Mouse (Mus musculus): Measurements from ENCODE around the gene Tmem136. TPM values are rescaled to one million over a fixed set of nuclear protein-coding genes. Genes with fewer than 3 reads are reported as not detected.

Tmem136 gene
- polyA plus RNA-seq, 1 experiment from 2014 or later = 0.92 TPM

GRCm38 (mm10) chr9:43094828-43095227 is 21.5 kb downstream of the Tmem136 start:
- H3K4me1 ChIP-seq (ENCODE audit: insufficient read depth) = peaks cover 26% of the 10 kb centered on the region
- 80% methylated on average over 4 of the region's 4 CpGs for WGBS (ENCODE audit: insufficient replicate concordance)
- H3K27me3 ChIP-seq (ENCODE audit: insufficient read depth, low read length) = no peaks in the 10 kb centered on the region
- H3K27ac ChIP-seq (ENCODE audit: low read depth) = no peak overlapping the region
- DNase-seq (no peak), ATAC-seq (no peak)
- H3K9me3 ChIP-seq (ENCODE audit: low read length) = no peaks in the 10 kb centered on the region
- H3K4me3 ChIP-seq (ENCODE audit: low read depth, low read length) = no peak overlapping the region
- no peak for TF ChIP-seq EP300 (IDR thresholded peaks at IDR 0.05; ENCODE audit: low read depth)
- TF ChIP-seq CTCF (IDR thresholded peaks at IDR 0.05; ENCODE audit: low read depth) = no peak
- H3K9ac ChIP-seq (replicated peaks) = no peak overlapping the region
- H3K36me3 ChIP-seq (replicated peaks; ENCODE audit: insufficient read depth, low read length) = no peaks in the 10 kb centered on the region
- H3K4me2 ChIP-seq (ENCODE audit: low read depth, low read length) = no peak overlapping the region

GRCm38 (mm10) chr9:43093803-43094202 is 22.6 kb downstream of the Tmem136 start:
- TF ChIP-seq EP300 (IDR thresholded peaks at IDR 0.05; ENCODE audit: low read depth) (no peak), CTCF (IDR thresholded peaks at IDR 0.05; ENCODE audit: low read depth) (no peak)
- H3K4me3 ChIP-seq (ENCODE audit: low read depth, low read length) = no peak overlapping the region
- no peak for ATAC-seq

DNA sequence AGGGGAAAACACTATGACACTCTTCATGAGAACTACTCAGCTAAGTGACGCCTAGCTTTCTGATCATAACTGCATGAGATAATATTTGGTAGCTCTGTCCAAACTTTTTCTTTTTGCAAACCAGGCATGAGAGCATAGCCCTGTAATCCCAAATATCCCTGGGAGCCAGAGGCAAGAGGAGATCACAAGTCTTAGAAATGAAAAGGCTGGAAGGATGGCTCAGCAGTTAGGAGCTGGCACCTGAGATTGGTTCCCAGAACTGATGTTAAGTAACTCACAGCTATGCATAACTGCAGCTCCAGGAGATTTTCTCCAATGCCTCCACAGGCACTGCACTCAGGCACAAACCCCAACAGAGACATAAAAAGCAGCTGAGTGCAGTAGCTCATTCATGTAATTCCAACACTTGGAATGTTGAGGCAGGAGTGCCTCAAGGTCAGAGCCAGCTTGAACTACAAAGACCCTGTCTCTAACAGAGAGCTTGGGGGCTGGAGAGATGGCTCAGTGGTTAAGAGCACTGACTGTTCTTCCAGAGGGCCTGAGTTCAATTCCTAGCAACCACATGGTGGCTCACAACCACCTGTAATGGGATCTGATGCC is 30.6 kb downstream of the Tmem136 start:
- 88% methylated on average over 1 of the region's 1 CpGs for WGBS (ENCODE audit: insufficient replicate concordance)
- Histone ChIP-seq H3K9me3 (ENCODE audit: low read length) (no peaks in the 10 kb centered on the region), H3K36me3 (replicated peaks; ENCODE audit: insufficient read depth, low read length) (0 out of 2 replicates have a peak, but pooled peaks cover 4% of the 10 kb centered on the region), H3K27me3 (ENCODE audit: insufficient read depth, low read length) (no peaks in the 10 kb centered on the region), H3K9ac (replicated peaks) (no peak overlapping the region), H3K27ac (ENCODE audit: low read depth) (no peak overlapping the region), H3K4me2 (ENCODE audit: low read depth, low read length) (no peak overlapping the region), H3K4me1 (ENCODE audit: insufficient read depth) (peaks cover 10% of the 10 kb centered on the region; the same call in 1 of the 2 replicates), H3K4me3 (ENCODE audit: low read depth, low read length) (no peak overlapping the region)
- DNase-seq (no peak), ATAC-seq (no peak)
- TF ChIP-seq CTCF (IDR thresholded peaks at IDR 0.05; ENCODE audit: low read depth) (no peak), EP300 (IDR thresholded peaks at IDR 0.05; ENCODE audit: low read depth) (no peak)

More at GRCm38 (mm10) chr9:43093803-43094202, 22.6 kb downstream of the Tmem136 start:
- Histone ChIP-seq H3K36me3 (replicated peaks; ENCODE audit: insufficient read depth, low read length) (no peaks in the 10 kb centered on the region), H3K9ac (replicated peaks) (no peak overlapping the region), H3K27me3 (ENCODE audit: insufficient read depth, low read length) (no peaks in the 10 kb centered on the region), H3K9me3 (ENCODE audit: low read length) (no peaks in the 10 kb centered on the region), H3K27ac (ENCODE audit: low read depth) (no peak overlapping the region), H3K4me2 (ENCODE audit: low read depth, low read length) (no peak overlapping the region), H3K4me1 (ENCODE audit: insufficient read depth) (peaks cover 26% of the 10 kb centered on the region)
- WGBS (ENCODE audit: insufficient replicate concordance) = 78% methylated on average over 3 of the region's 3 CpGs
- DNase-seq = no peak

DNA sequence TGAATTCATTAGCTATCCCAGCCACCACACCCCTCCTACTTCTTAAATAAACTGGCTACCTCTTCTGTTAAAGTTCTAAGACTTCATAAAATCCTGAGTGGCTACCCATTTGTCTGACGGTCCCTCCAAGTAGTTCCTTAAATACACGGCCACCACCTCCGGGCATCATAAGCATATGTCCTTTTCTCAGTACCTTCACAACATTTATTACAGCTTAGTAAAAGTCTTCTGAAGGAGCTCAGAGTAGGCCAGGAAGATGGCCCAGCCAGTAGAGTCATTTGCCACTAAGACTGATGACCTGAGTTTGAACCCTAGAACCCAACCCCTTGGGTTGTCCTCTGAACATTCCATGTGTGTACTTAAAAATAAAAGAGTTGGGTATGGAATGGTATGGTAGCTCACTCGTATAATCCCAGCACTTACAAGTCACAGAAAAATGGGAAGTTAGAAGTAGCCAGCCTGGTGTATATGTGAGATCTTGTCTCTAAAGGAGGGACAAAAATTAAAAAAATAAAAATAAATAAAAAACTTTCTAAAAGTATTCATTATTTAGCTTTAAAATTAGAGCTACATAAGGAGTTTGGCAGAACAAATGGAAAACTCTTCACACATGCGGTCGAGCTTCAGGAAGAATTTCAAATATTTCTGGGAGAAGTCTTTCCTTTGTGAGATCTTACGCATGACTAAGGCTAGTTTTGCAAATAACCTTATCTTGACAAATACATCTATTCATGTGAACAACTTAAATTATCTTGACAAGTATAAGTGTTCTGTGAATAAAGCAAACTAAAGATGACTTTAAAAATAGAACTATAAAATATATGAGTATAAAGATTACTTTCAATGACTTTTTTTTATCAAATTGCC is 31.6 kb downstream of the Tmem136 start:
- Histone ChIP-seq H3K27me3 (ENCODE audit: insufficient read depth, low read length) (no peaks in the 10 kb centered on the region), H3K36me3 (replicated peaks; ENCODE audit: insufficient read depth, low read length) (0 out of 2 replicates have a peak, but pooled peaks cover 4% of the 10 kb centered on the region), H3K4me2 (ENCODE audit: low read depth, low read length) (no peak overlapping the region), H3K9me3 (ENCODE audit: low read length) (no peaks in the 10 kb centered on the region), H3K4me1 (ENCODE audit: insufficient read depth) (peaks cover 10% of the 10 kb centered on the region; the same call in 1 of the 2 replicates), H3K9ac (replicated peaks) (no peak overlapping the region), H3K4me3 (ENCODE audit: low read depth, low read length) (no peak overlapping the region), H3K27ac (ENCODE audit: low read depth) (no peak overlapping the region)
- no peak for ATAC-seq
- 76% methylated on average over 7 of the region's 7 CpGs for WGBS (ENCODE audit: insufficient replicate concordance)
- no peak for DNase-seq
- TF ChIP-seq CTCF (IDR thresholded peaks at IDR 0.05; ENCODE audit: low read depth) = no peak
- no peak for TF ChIP-seq EP300 (IDR thresholded peaks at IDR 0.05; ENCODE audit: low read depth)

DNA sequence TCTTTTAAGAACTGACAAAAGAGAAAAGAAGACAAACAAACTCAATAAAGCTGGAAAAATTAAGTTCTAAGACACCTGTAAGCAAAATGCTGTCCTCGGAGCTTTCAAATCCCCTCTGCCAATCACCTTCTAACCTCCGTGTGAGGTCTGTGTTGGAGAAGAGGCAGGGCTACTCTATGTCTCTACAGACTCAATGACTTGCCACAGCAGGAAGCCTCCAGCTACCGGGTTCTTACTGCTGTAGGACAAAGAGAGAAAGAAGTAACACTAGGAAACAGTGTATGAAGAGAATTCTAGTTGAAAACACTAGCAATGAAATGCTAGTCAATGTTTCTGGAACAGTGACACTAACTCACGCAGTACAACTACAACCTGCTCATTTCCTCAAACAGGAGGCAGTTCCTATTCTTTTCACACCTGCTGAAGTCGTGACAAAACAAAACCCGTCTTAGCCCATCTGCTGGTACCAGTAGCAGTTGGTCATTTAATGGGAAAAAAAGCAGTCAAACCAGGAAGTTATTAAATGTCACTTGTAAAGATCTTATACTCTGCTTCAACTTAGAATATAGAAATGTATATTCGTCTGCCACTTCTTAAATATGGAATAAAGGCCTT is 32.8 kb downstream of the Tmem136 start:
- 59% methylated on average over 7 of the region's 7 CpGs for WGBS (ENCODE audit: insufficient replicate concordance)
- 0 out of 2 replicates have a peak, but pooled peaks cover 4% of the 10 kb centered on the region for H3K36me3 ChIP-seq (replicated peaks; ENCODE audit: insufficient read depth, low read length)
- DNase-seq (no peak), ATAC-seq (no peak)
- no peak overlapping the region for H3K4me3 ChIP-seq (ENCODE audit: low read depth, low read length)
- no peaks in the 10 kb centered on the region for H3K9me3 ChIP-seq (ENCODE audit: low read length)
- H3K9ac ChIP-seq (replicated peaks) = no peak overlapping the region
- H3K4me1 ChIP-seq (ENCODE audit: insufficient read depth) = peaks cover 10% of the 10 kb centered on the region; the same call in 1 of the 2 replicates
- H3K4me2 ChIP-seq (ENCODE audit: low read depth, low read length) = no peak overlapping the region
- no peak overlapping the region for H3K27ac ChIP-seq (ENCODE audit: low read depth)
- no peaks in the 10 kb centered on the region for H3K27me3 ChIP-seq (ENCODE audit: insufficient read depth, low read length)
- no peak for TF ChIP-seq CTCF (IDR thresholded peaks at IDR 0.05; ENCODE audit: low read depth)
- TF ChIP-seq EP300 (IDR thresholded peaks at IDR 0.05; ENCODE audit: low read depth) = no peak

- Histone ChIP-seq H3K27ac (ENCODE audit: low read depth) (no peak overlapping the region), H3K4me3 (ENCODE audit: low read depth, low read length) (no peak overlapping the region), H3K4me2 (ENCODE audit: low read depth, low read length) (no peak overlapping the region), H3K36me3 (replicated peaks; ENCODE audit: insufficient read depth, low read length) (0 out of 2 replicates have a peak, but pooled peaks cover 4% of the 10 kb centered on the region), H3K9me3 (ENCODE audit: low read length) (no peaks in the 10 kb centered on the region), H3K4me1 (ENCODE audit: insufficient read depth) (peaks cover 10% of the 10 kb centered on the region; the same call in 1 of the 2 replicates), H3K9ac (replicated peaks) (no peak overlapping the region), H3K27me3 (ENCODE audit: insufficient read depth, low read length) (no peaks in the 10 kb centered on the region)
- 69% methylated on average over 3 of the region's 3 CpGs for WGBS (ENCODE audit: insufficient replicate concordance)
- DNase-seq = no peak
- no peak for TF ChIP-seq CTCF (IDR thresholded peaks at IDR 0.05; ENCODE audit: low read depth)
- TF ChIP-seq EP300 (IDR thresholded peaks at IDR 0.05; ENCODE audit: low read depth) = no peak
- ATAC-seq = no peak
Measured at GRCm38 (mm10) chr9:43078711-43079110, 37.7 kb downstream of the Tmem136 start.

Data from liver, postnatal 0 days (tissue).